Mouse (Mus musculus): ENCODE measurements around the gene Hlcs. TPM values are rescaled to one million over a fixed set of nuclear protein-coding genes. Genes with fewer than 3 reads are reported as not detected.
A peak's percentile ranks its signal among the peaks of the same experiment; 100 is the strongest.

Hlcs gene
- polyA plus RNA-seq (2015; fragmentation: Nextera tagmentation; extraction: Ambion mirVana) = 8.9 and 10.5 TPM in 2 replicates

DNA sequence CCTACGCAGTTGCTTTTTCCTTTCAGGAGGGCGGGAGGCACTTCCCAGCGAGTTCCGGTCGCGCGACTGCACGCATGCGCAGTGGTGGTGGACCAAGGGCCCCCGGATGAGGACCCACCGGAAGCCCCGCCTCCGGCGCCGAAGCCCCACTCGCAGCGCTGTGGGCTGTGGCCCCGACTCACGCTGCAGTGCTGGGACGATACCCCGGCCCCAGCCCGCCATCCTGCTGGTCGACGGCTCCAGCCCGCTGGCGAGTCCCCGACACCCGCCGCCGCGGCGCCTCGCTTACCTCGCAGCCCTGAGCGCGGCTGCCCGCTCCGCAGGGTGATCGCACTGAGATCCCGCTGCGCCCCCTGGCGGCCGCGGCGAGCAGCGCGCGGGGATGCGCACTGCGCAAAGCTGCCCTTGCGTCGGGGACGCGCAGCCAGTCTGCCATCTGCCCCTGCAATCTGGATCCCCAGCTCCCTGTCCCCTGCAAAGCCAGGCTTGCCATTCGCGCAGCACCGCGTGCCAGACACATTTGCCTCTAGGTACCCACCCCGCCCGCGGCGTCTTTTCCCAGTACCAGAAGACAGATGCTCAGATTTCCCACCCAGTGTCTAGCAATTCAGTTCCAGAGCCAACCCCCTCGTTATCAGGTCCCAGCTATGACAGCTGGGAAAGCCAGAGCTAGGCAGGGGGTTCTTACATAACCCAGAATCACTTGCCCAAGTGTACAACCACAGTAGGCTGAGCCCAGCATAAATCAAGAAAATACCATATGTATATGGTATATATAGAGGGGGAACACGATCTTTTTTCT lies at the start of gene Hlcs:
Hlcs (minus strand) TSS at position 343 of the 802 bp plus-strand sequence.
- no peaks in the 10 kb centered on the region for H3K36me3 ChIP-seq (ENCODE audit: insufficient read depth, low read length)
- no peaks in the 10 kb centered on the region for H3K9me3 ChIP-seq (ENCODE audit: low read length)
- peaks cover 5% of the 10 kb centered on the region; the same call in 1 of the 2 replicates for H3K4me1 ChIP-seq (ENCODE audit: insufficient read depth, low read length)
- peak within 1 kb of the TSS; percentile 66 for H3K4me3 ChIP-seq (ENCODE audit: low read length)
- H3K9ac ChIP-seq (replicated peaks; ENCODE audit: low read length) = peak within 1 kb of the TSS; percentile 92
- H3K27ac ChIP-seq (ENCODE audit: low read length) = peak within 1 kb of the TSS; percentile 100
- peak; percentile 94 for ATAC-seq (ENCODE audit: low FRiP score, low TSS enrichment)
- H3K4me2 ChIP-seq (replicated peaks; ENCODE audit: low read depth, low read length) = peak within 1 kb of the TSS; percentile 82
- whole genome bisulfite sequencing = under 1% methylated on average over 51 of the region's 64 CpGs
- H3K27me3 ChIP-seq (ENCODE audit: insufficient read depth, low read length) = no peaks in the 10 kb centered on the region

GRCm38 (mm10) chr16:94362174-94362873 lies 49.0 kb upstream of the Hlcs start:
- Histone ChIP-seq H3K9me3 (ENCODE audit: low read length) (no peaks in the 10 kb centered on the region), H3K36me3 (ENCODE audit: insufficient read depth, low read length) (peaks cover 4% of the 10 kb centered on the region; the same call in 1 of the 2 replicates), H3K9ac (replicated peaks; ENCODE audit: low read length) (no peak overlapping the region), H3K4me3 (ENCODE audit: low read length) (no peak overlapping the region), H3K27me3 (ENCODE audit: insufficient read depth, low read length) (no peaks in the 10 kb centered on the region), H3K27ac (ENCODE audit: low read length) (no peak overlapping the region), H3K4me1 (ENCODE audit: insufficient read depth, low read length) (0 out of 2 replicates have a peak, but pooled peaks cover 7% of the 10 kb centered on the region), H3K4me2 (replicated peaks; ENCODE audit: low read depth, low read length) (no peak overlapping the region)
- WGBS = 42% methylated on average over 10 of the region's 10 CpGs
- peak; percentile 63; the same call in 1 of the 2 replicates for ATAC-seq (ENCODE audit: low FRiP score, low TSS enrichment)

GRCm38 (mm10) chr16:94360578-94361350 lies 47.4 kb upstream of the Hlcs start:
- Histone ChIP-seq H3K27ac (ENCODE audit: low read length) (no peak overlapping the region), H3K4me1 (ENCODE audit: insufficient read depth, low read length) (0 out of 2 replicates have a peak, but pooled peaks cover 4% of the 10 kb centered on the region), H3K36me3 (ENCODE audit: insufficient read depth, low read length) (peaks cover 4% of the 10 kb centered on the region; the same call in 1 of the 2 replicates), H3K4me3 (ENCODE audit: low read length) (no peak overlapping the region), H3K9me3 (ENCODE audit: low read length) (no peaks in the 10 kb centered on the region), H3K27me3 (ENCODE audit: insufficient read depth, low read length) (no peaks in the 10 kb centered on the region), H3K4me2 (replicated peaks; ENCODE audit: low read depth, low read length) (no peak overlapping the region), H3K9ac (replicated peaks; ENCODE audit: low read length) (no peak overlapping the region)
- 86% methylated on average over 13 of the region's 13 CpGs for WGBS
- no peak for ATAC-seq (ENCODE audit: low FRiP score, low TSS enrichment)

DNA sequence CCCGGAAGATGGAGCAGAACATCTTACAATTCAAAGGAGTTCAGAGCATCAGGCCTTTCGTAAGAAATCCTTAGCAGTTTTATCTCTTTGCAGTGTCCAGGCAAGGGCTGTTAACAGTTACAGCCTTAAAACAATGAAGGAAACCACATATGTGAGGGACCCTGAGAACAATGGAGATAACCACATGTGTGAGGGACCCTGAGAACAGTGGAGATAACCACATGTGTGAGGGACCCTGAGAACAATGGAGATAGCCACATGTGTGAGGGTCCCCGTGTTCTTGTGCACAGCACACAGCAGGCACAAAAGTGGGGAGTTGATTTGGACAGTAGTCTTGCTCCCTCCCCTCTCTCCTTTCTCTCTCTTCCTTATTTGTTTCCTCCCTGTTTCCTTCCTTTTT lies 44.7 kb upstream of the Hlcs start:
- H3K9ac ChIP-seq (replicated peaks; ENCODE audit: low read length) = no peak overlapping the region
- no peaks in the 10 kb centered on the region for H3K27me3 ChIP-seq (ENCODE audit: insufficient read depth, low read length)
- H3K36me3 ChIP-seq (ENCODE audit: insufficient read depth, low read length) = no peaks in the 10 kb centered on the region
- 0 out of 2 replicates have a peak, but pooled peaks cover 4% of the 10 kb centered on the region for H3K4me1 ChIP-seq (ENCODE audit: insufficient read depth, low read length)
- ATAC-seq (ENCODE audit: low FRiP score, low TSS enrichment) = no peak
- H3K4me3 ChIP-seq (ENCODE audit: low read length) = no peak overlapping the region
- H3K27ac ChIP-seq (ENCODE audit: low read length) = no peak overlapping the region
- 84% methylated on average over 3 of the region's 3 CpGs for WGBS
- H3K9me3 ChIP-seq (ENCODE audit: low read length) = no peaks in the 10 kb centered on the region
- no peak overlapping the region for H3K4me2 ChIP-seq (replicated peaks; ENCODE audit: low read depth, low read length)

DNA sequence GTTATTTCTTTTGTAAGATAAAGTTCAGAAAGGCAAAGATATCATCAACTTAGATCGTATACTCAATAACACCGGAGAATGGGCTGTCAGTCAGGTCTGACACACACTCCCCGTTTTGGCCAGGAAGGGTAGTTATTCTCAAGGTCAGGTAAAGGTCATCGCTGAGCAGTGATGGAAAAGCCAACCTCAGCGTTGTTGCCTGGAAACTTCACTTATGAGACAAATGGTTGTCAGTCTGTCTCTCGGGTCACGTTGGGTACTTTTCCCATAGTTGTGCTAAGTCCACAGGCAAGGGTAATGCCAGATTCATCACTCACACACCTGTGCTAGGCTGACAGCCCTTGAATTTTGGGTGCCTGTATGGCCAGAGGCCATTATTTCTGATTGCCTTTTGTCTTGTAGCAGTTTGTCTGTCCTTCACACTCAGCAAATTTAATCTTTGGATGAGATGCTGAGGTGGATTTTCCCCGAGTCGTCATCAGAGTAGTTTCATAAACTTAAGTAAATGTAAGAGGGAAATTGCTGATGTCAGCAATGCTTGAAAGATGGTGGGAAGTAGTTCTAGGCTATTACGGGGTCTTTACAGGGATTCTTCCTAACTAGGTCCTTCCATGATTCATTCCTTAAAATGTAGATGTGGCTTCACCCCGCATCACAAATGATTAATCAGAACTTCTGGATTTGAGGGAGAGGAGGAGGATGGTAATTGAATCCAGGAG lies 43.6 kb upstream of the Hlcs start:
- ATAC-seq (ENCODE audit: low FRiP score, low TSS enrichment) = no peak
- H3K4me2 ChIP-seq (replicated peaks; ENCODE audit: low read depth, low read length) = no peak overlapping the region
- no peaks in the 10 kb centered on the region for H3K27me3 ChIP-seq (ENCODE audit: insufficient read depth, low read length)
- H3K4me1 ChIP-seq (ENCODE audit: insufficient read depth, low read length) = no peaks in the 10 kb centered on the region
- H3K4me3 ChIP-seq (ENCODE audit: low read length) = no peak overlapping the region
- no peak overlapping the region for H3K9ac ChIP-seq (replicated peaks; ENCODE audit: low read length)
- no peaks in the 10 kb centered on the region for H3K9me3 ChIP-seq (ENCODE audit: low read length)
- H3K36me3 ChIP-seq (ENCODE audit: insufficient read depth, low read length) = no peaks in the 10 kb centered on the region
- 64% methylated on average over 11 of the region's 11 CpGs for WGBS
- no peak overlapping the region for H3K27ac ChIP-seq (ENCODE audit: low read length)

GRCm38 (mm10) chr16:94356046-94356445 lies 42.7 kb upstream of the Hlcs start:
- H3K36me3 ChIP-seq (ENCODE audit: insufficient read depth, low read length) = no peaks in the 10 kb centered on the region
- H3K27me3 ChIP-seq (ENCODE audit: insufficient read depth, low read length) = no peaks in the 10 kb centered on the region
- H3K9ac ChIP-seq (replicated peaks; ENCODE audit: low read length) = no peak overlapping the region
- no peak overlapping the region for H3K4me2 ChIP-seq (replicated peaks; ENCODE audit: low read depth, low read length)
- H3K9me3 ChIP-seq (ENCODE audit: low read length) = no peaks in the 10 kb centered on the region
- H3K4me3 ChIP-seq (ENCODE audit: low read length) = no peak overlapping the region
- ATAC-seq (ENCODE audit: low FRiP score, low TSS enrichment) = no peak
- H3K4me1 ChIP-seq (ENCODE audit: insufficient read depth, low read length) = no peaks in the 10 kb centered on the region
- 53% methylated on average over 7 of the region's 7 CpGs for WGBS
- no peak overlapping the region for H3K27ac ChIP-seq (ENCODE audit: low read length)

GRCm38 (mm10) chr16:94354450-94354849 lies 41.1 kb upstream of the Hlcs start:
- Histone ChIP-seq H3K36me3 (ENCODE audit: insufficient read depth, low read length) (no peaks in the 10 kb centered on the region), H3K4me3 (ENCODE audit: low read length) (no peak overlapping the region), H3K9me3 (ENCODE audit: low read length) (no peaks in the 10 kb centered on the region), H3K4me2 (replicated peaks; ENCODE audit: low read depth, low read length) (no peak overlapping the region; the same call in 1 of the 2 replicates), H3K27me3 (ENCODE audit: insufficient read depth, low read length) (no peaks in the 10 kb centered on the region), H3K9ac (replicated peaks; ENCODE audit: low read length) (no peak overlapping the region), H3K27ac (ENCODE audit: low read length) (no peak overlapping the region), H3K4me1 (ENCODE audit: insufficient read depth, low read length) (peaks cover 9% of the 10 kb centered on the region; the same call in 1 of the 2 replicates)
- WGBS = 21% methylated on average over 9 of the region's 9 CpGs
- peak; percentile 75; the same call in 1 of the 2 replicates for ATAC-seq (ENCODE audit: low FRiP score, low TSS enrichment)

DNA sequence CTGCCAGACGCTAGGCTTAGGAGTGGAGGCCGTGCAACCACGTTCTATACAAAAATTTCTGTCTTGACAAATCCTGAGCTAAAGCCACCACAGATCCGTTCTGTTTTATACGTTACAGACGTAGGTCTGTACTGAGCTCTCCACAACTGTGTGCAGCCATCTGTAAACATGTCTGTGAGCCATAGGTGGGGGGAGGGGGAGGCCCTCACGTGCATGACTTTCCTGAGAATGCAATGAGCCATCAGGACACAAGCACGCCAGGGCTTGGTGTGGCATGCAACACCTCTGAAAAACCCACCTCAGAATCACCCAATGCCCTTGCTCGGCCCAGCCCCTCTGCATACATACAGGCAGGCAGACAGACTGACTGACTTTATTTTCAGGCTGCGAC lies 36.9 kb upstream of the Hlcs start:
- Histone ChIP-seq H3K27me3 (ENCODE audit: insufficient read depth, low read length) (no peaks in the 10 kb centered on the region), H3K27ac (ENCODE audit: low read length) (no peak overlapping the region), H3K9ac (replicated peaks; ENCODE audit: low read length) (no peak overlapping the region), H3K4me2 (replicated peaks; ENCODE audit: low read depth, low read length) (no peak overlapping the region), H3K36me3 (ENCODE audit: insufficient read depth, low read length) (no peaks in the 10 kb centered on the region), H3K4me1 (ENCODE audit: insufficient read depth, low read length) (peaks cover 9% of the 10 kb centered on the region; the same call in 1 of the 2 replicates), H3K9me3 (ENCODE audit: low read length) (no peaks in the 10 kb centered on the region), H3K4me3 (ENCODE audit: low read length) (no peak overlapping the region)
- WGBS = 56% methylated on average over 10 of the region's 10 CpGs
- peak; percentile 46; the same call in 1 of the 2 replicates for ATAC-seq (ENCODE audit: low FRiP score, low TSS enrichment)

All from kidney, embryonic 16.5 days (tissue).